Mouse (Mus musculus) C2C12 (cell line): ENCODE measurements around the gene Ppih.

Experiments
- CTCF ChIP-seq: IDR thresholded peaks from one replicate; pipeline ENCODE4 v1.5.1; 2011; ENCODE audit not compliant: control insufficient read depth, insufficient read depth, insufficient read length
- MAX ChIP-seq: IDR thresholded peaks from one replicate; pipeline ENCODE4 v1.6.1; 2011; ENCODE audit warnings: mild to moderate bottlenecking, control low read depth
- MYOG ChIP-seq: IDR thresholded peaks from one replicate; pipeline ENCODE4 v1.6.1; 2011; ENCODE audit not compliant: control insufficient read depth, insufficient read length; ENCODE audit errors: extremely low read depth

DNA sequence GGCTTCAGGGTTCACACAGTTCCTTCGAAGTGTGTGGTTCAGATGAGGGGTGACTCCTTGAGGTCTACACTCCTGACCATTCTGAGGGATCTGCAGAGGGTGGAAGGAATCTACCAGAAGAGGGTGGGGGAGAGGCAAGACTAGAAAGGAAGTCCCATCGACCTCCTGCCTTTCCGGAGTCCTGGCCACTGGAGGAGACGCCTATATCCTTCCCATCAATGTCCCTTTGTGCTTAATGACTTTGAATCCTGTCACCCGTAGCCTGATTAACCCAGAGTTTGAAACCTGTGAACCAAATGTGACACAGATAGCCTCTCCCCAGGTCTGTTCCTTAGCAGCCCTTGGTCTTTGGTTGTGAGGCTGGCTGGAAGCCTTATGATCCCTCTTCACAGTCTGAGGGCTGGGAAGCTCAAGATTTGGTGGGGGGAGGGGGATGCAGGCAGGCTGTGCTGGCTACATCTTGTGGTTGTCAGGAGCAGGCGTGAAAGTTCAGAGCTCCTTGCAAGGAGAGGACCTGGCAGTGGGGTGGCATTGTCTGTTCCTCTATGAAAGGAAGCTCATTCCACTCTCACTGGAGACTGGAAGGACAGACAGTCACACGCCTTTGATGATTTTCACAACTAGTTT lies 59.1 kb downstream of the Ppih start:
- TF ChIP-seq CTCF = no peak
- no peak for TF ChIP-seq MYOG
- TF ChIP-seq MAX = no peak
